Mouse (Mus musculus): ENCODE data around the gene Auts2. TPM values are rescaled to one million over a fixed set of nuclear protein-coding genes. Genes with fewer than 3 reads are reported as not detected.
A peak's percentile ranks its signal among the peaks of the same experiment; 100 is the strongest.

The Auts2 gene
- total RNA-seq, 4 experiments from 2014 or later: 30.7 to 75.1 (median 38.7) TPM

GRCm38 (mm10) chr5:131978939-131979338, 564.2 kb downstream of the Auts2 start:
- DNase-seq: no peak

- no peak for DNase-seq
Measured at GRCm38 (mm10) chr5:131977497-131977896, 565.6 kb downstream of the Auts2 start.

GRCm38 (mm10) chr5:131971901-131972300, 571.2 kb downstream of the Auts2 start:
- DNase-seq: peak; percentile 58

- no peak for DNase-seq
Measured at GRCm38 (mm10) chr5:131965499-131965898, 577.6 kb downstream of the Auts2 start.

GRCm38 (mm10) chr5:131963565-131963964, 579.6 kb downstream of the Auts2 start:
- no peak for DNase-seq

- peak; percentile 13 for DNase-seq
Measured at GRCm38 (mm10) chr5:131961859-131962258, 581.3 kb downstream of the Auts2 start.

GRCm38 (mm10) chr5:131960432-131960831, 582.7 kb downstream of the Auts2 start:
- DNase-seq: no peak

GRCm38 (mm10) chr5:131956998-131957397, 586.1 kb downstream of the Auts2 start:
- DNase-seq: no peak

GRCm38 (mm10) chr5:131956090-131956489, 587.1 kb downstream of the Auts2 start:
- no peak for DNase-seq

GRCm38 (mm10) chr5:131955227-131956016, 587.7 kb downstream of the Auts2 start:
- no peak for DNase-seq

GRCm38 (mm10) chr5:131948571-131949151, 594.5 kb downstream of the Auts2 start:
- no peak for DNase-seq

- DNase-seq: no peak
Measured at GRCm38 (mm10) chr5:131946801-131947200, 596.3 kb downstream of the Auts2 start.

- no peak for DNase-seq
Measured at GRCm38 (mm10) chr5:131944761-131945160, 598.4 kb downstream of the Auts2 start.

GRCm38 (mm10) chr5:131928696-131929095, 614.4 kb downstream of the Auts2 start:
- DNase-seq: no peak

- DNase-seq: no peak
Measured at GRCm38 (mm10) chr5:131922759-131923158, 620.4 kb downstream of the Auts2 start.

GRCm38 (mm10) chr5:131922118-131922517, 621.0 kb downstream of the Auts2 start:
- DNase-seq: no peak

GRCm38 (mm10) chr5:131919983-131920777, 623.0 kb downstream of the Auts2 start:
- no peak for DNase-seq

GRCm38 (mm10) chr5:131916791-131917403, 626.2 kb downstream of the Auts2 start:
- peak; percentile 44 for DNase-seq

- DNase-seq: no peak
Measured at GRCm38 (mm10) chr5:131913562-131913961, 629.6 kb downstream of the Auts2 start.

GRCm38 (mm10) chr5:131912983-131913382, 630.2 kb downstream of the Auts2 start:
- no peak for DNase-seq

GRCm38 (mm10) chr5:131906313-131906712, 636.8 kb downstream of the Auts2 start:
- DNase-seq: no peak

GRCm38 (mm10) chr5:131904478-131904877, 638.7 kb downstream of the Auts2 start:
- no peak for DNase-seq

Data from adrenal gland, adult 8-10 months (tissue).